Mouse (Mus musculus) retina, postnatal 1 day (tissue): ENCODE data around the gene Prpf6.
A peak's percentile ranks its signal among the peaks of the same experiment; 100 is the strongest.

Source experiments
- DNase-seq: peaks from one replicate; pipeline ENCODE4 v3.0.0-alpha.2; 2012

Gene Prpf6

DNA sequence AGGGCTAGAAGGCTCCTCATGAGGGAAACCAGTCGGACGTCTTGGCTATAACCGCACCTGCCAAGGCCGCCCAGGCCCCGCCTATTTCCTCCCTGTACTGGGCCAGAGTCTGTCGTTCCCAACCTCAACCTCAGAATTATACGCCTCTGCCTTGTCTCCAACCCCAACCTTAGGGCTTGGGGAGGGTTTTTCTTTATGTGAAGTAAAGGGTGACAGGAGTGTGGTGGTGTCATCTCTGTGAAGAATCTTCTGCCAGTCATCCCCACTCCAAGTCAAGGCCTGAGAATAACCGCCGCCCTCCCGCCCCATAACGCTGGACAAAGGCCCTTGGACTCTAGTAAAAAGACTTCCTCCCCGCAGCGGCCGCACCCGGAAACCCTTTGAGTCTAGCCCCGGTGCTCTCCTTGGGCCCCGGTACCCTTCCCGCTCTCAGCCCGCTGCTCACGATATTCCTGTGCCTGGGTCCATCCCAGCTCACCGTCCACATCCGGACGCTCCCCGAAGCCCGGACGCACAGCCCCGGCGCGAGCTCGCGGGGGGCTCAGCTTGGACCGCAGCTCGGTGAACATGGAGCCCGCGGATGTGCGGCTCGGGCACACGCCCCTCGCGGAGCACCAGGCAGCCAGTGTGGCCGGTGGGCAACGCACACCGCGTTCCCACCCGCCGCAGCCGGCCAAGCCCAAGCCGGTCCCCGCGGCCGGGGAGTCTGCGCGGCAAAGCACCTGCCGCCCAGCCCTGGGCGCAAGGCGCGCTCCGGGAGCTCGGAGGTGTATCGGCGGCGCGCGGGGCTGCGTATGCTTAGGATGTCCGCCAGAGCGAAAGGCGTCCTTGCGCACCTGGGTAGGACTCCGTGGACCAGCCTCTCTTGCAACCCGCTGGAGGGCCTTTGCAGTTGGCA is 7.0 kb downstream of the Prpf6 start, which contains the start of gene Samd10:
TSS of gene Samd10 (minus strand) at position 759 of the 898 bp plus-strand sequence.
- DNase-seq = peak; percentile 72

DNA sequence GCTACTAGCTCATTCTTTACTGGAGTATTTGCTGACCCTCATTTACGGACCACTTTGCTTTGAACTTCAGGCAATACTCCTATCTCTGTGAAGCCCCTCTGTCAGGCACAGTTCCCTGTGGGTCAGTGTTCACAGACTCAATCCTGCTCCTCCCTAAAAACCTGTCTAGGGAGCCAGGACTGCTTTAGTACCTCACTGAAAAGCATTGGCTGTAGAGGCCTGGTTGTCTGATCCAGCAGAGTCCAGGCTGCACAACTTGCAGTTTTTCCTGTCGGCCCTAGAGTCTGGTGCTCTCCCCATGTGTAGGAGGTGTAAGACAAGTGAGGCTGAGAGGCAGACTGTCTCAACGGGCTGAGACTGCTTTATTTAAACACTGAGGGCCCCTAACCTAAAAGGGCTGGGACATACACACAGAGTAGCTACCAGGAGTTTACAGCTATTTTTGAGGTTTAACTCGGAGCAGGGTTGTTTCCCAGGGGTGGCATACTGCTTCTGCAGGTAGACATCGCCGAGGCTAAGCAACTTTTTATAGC is 8.6 kb downstream of the Prpf6 start:
- no peak for DNase-seq

DNA sequence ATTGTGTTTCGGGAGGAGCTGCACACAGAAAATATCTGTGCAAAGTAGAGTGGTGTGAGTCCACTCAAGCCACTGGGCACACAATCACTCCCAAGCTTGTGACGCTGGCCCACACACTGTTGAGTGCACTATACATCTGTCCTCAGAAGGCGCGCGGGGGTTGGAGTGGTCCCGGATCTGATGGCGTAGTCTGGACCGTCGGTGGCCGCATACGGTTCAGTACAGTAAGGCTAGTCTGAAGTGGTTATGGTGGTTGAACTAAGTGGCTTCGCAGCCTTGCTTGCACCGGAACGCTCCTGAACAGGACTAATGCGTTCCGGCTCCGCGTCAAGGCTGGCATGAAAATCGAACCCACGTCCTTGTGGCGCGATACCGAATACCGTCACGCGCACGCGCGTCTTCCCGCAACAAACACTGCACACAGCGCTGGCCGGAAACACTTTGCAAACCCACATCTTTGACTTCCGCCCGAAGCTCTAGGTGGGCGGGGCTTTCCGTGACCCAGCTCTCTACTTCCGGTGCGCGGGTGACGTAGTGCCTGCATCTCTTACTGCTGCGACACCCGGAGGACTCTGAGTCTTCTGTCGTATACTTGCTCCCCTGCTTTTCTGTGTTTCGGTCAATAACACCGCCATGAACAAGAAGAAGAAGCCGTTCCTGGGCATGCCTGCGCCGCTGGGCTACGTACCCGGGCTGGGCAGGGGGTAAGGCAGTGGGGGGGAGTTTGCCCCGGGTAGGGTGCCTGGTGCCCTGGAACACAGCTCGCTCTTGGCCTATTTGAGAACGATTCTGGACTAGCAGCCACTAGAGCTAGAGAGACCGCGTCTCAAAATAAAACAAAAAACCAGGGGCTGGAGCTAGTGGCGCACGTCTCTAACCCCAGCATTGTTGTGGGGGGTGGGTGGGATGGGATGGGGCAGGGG is 9.4 kb downstream of the Prpf6 start:
- DNase-seq = peak; percentile 98

DNA sequence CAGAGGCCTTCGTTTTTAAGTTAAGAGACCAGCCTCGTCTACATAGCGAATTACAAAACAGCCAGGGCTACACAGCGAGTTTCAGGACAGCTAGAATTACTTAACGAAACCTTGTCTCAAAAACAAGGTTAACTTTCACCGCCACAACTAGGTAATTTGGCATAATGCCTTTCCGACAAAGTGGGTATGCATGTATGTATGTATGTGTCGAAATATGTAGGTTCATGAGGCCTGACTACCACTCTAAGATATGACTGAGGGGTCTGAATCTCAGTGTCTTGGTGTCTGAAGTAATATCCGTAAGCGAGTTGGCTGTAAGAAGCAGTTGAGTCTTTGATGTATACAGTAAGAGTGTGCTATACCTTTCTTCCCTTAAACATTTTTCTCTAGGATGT is 10.1 kb downstream of the Prpf6 start:
- DNase-seq = no peak

DNA sequence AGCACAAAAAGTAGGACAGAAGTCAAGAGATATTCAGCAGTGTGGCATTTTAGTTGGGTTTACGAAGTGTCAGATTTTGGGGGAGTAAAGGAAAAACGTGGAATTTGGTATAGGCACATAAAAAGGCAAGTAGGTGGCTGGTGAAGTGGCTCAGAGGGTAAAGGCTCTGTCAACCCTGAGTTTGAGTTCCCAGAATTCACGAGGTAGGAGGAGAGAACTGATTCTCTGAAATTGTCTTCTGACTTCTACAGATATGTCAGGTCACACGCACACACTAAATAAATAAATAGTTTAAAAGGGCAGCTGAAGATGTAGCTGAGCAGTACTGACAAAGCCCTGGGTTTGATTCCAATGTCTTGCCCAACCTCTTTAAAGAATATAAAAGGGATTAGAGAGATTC is 10.7 kb downstream of the Prpf6 start:
- DNase-seq = no peak

DNA sequence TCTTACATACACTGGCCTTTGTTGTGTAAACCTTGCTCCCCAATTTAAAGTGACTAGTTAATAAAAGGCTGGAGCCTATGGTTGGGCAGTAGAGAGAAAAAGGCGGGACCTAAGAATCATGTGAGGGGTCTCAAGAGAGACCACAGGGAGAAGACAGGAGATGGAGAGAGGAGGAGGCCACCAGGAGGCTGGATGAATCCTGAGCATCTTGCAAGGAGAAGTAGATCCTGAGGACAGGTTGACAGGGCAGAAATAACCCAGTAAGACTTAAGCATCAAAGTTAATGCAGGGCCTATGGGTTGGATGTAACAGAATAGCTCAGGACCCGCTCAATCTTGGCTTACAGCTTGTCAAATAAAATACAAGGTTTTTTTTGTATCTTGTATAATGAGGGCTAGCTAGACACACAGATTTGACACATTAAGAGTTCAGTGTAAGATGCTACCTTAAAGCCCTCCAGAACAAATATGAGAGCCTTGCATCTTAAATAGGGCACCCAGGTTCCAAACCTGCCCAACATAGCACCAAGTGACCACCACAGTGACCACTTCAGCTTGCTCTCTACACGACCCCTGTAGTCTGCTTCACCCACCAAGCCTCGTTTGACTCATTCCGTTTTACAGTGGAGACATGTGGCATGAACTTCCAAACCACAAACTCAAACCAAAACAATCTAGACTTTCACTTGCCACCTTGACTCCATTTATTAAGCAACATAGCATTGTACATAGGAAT is 27.3 kb downstream of the Prpf6 start:
- DNase-seq = no peak

DNA sequence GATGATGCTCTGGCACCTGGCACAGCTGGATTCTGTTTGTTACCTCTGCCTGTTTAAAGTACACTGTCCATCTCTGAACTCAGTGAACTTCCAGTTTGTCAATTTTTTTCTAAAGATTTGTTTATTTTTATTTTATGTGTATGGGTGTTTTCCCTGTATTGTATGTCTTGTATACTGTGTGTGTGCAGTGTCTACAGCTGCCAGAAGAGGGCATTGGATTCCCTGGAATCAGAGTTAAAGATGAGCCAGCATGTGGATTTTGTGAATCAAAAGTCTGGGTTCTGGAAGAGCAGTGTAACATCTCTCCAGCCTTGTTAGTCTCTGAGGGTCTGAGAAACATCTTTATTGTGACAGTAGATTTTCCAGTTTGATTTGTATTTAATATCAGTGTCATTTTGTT is 31.7 kb downstream of the Prpf6 start:
- peak; percentile 30 for DNase-seq

DNA sequence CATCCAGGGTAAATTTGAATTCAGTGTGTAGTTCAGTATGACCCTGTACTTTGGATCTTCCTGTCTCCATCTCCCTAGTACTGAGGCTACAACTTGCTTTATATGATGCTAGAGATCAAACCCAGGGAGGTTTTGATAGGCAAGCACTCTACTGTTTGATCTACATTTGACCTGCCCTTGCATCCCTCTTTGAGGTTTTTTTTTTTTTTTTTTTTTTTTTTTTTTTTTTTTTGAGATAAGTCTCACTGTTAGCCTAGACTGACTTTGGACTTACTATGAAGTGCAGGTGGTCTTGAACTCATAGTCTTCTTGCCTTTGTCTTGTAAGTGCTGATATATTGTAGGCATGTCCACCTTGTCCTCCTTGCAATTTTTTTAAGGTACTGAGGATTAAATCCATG is 36.8 kb downstream of the Prpf6 start:
- DNase-seq = no peak

DNA sequence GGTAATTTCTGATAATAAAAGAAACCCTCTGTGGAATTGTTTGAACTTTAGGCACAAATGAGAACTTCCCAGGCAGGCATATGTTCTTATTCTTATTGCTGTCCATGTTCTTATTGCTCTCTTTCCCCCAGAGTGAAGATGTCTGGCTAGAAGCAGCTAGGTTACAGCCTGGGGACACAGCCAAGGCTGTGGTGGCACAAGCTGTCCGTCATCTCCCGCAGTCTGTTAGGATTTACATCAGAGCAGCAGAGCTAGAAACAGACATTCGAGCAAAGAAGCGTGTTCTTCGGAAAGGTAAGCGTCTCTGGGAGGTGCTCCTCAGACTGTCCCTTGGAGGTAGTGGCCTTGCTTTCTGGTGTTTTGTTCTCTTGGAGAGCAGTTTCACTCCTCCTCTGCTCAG is 41.0 kb downstream of the Prpf6 start:
- DNase-seq = no peak

DNA sequence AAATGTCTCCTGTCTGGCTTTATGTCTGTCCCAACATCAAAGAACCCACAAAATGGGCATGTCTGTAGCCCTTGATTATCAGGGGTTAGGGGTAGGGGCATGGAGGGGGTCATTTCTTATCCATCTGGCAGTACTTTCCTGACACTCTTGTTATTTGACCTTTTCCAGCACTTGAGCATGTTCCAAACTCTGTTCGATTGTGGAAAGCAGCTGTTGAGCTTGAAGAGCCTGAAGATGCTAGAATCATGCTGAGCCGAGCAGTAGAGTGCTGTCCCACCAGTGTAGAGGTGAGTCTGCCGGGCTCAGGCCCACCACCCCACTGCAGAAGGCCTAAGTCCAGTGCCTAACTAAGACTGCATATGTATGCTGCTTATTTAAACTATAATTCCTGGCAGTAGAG is 44.2 kb downstream of the Prpf6 start:
- no peak for DNase-seq

DNA sequence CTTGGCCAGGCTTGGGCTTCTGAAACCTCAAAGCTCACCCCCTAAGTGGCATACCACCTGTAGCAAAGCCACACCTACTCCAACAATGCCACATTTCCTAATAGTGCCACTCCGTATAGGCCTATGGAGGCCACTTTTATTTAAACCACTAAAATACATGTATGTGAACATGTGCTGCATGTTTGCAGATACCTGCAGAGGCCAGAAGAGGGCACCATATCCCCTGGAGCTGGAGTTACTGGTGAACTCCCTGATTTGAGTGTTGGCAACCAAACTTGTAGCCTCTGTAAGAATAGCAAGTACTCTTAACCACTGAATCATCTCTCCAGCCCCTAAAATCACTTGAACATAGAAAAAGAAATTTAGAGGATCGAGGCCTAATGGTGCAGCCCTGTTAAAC is 52.7 kb downstream of the Prpf6 start:
- DNase-seq = peak; percentile 61

DNA sequence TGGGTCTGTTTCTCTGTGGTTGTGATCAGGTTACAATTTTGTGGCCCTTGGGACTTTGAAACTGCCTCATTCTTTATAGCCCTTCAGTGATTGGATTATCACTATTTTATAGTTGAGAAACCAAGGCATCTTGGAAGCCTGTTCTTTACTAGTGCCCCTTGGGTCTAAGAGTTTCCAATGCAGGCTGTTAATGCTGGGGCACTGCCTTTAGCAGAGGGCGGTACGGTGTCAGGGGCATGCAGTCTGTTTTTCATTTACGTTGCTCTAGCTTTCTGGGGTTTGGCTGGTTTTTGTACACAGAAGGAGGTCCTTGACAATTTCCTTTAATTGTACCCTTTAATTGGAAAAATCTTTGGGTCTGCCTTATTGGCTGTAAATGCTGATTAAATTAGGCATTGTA is 54.0 kb downstream of the Prpf6 start:
- DNase-seq = no peak

DNA sequence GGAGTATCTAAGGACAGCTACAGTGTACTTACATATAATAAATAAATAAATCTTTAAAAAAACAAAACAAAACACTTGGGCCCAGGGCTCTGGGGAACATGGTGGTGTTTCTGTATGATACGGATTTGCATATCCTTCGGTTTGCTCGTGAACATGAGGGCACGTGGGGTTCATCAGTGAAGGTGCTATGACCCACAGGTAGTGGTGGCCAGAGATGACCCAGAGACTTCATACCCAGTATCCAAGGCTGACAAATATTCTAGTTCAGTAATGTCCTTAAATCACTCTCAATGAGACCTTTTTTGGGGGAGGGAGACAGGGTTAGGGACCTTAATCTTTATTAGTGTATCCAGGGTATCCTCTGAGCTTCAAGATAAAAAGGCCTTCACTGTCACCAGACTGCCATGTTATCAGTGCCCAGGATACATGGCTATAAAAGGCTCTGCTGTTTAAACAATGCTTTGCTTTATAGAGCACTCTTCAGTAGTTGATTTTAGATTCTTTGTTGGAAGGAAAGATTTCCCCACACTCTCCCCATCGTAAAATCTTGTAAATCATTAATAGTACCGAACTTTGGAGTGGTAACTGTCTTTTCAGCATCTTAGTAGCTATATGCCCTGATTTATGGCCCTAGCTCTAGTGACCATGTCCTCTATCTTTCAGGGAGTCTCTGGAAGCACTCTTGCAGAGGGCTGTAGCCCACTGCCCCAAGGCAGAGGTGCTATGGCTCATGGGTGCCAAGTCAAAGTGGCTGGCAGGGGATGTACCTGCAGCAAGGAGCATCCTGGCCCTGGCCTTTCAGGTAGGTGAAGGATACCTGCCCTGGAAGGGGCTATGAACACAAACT is 55.2 kb downstream of the Prpf6 start:
- DNase-seq = no peak

DNA sequence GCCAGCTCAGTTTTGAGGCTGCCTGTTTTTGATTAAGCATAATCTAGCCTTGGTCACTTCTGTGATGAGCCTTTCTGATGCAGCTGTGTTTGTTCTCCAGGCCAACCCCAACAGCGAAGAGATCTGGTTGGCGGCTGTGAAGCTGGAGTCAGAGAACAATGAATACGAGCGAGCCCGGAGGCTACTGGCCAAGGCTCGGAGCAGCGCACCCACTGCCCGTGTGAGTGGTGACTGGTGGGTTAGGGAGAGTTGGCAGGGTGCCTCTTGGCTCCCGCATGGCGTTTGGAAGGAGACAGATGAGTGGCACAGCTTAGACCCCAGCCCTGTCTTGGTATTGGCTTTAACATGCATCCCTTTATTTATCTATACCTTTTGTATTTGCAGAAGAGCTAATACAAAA is 57.3 kb downstream of the Prpf6 start:
- no peak for DNase-seq

DNA sequence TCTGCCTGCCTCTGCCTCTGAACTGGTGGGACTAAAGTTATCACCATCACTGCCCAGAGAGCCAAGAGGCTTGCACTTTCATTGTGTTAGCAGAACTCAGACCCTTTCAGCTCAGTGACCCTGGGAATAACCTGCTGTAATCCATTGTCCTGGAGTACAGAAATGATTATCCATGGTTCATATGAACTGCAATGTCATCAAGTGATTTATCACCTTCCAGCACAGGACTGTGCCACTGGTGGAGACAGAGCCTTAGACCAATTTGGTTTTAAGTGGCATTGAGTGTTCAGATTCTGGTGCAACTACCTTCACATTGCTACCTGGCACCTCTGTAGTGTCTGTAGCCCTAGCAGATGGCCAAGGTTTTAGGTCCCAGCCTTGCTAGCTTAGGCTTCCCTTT is 61.4 kb downstream of the Prpf6 start:
- no peak for DNase-seq

DNA sequence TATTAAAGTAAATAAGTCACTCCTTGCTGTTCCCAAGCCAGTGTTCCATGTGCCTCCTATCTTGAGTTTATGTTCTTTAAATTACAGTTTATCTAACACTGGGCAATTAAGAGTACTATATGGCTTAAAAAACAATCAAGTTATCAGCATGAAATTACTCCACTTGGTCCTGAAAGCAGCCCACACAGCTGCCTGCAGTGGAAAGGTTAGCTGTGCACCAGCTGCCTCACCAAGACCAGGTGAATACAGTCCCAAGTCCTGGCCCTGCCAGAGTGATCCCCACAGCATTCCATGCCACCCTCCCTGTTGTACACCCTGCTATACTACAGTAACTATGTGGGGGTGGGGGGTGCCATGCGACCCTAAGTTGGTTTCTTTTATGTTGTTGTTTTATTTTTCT is 61.9 kb downstream of the Prpf6 start:
- no peak for DNase-seq

DNA sequence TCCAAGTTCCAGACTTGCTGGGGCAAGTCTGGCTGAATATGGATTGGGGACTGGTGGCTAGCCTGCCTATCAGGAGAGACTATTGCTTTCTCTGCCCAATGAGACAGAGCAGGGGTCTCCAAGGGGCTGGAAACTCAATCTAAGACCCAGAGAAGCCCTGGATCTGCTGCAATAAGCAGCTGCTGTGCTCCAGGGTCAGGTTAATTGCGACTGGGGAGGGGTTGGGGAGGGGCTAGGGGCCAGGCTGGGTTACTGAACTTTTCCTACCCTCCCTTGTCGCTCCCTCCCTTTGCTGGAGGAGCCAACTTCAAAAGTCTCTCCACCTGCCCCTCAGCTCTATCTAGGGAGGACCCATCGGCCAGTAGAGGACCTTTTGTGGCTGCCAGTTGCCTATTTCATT is 65.1 kb downstream of the Prpf6 start, which contains the start of gene Gm29797:
TSS of gene Gm29797 (plus strand) at position 301 of the 400 bp plus-strand sequence.
- DNase-seq = no peak

DNA sequence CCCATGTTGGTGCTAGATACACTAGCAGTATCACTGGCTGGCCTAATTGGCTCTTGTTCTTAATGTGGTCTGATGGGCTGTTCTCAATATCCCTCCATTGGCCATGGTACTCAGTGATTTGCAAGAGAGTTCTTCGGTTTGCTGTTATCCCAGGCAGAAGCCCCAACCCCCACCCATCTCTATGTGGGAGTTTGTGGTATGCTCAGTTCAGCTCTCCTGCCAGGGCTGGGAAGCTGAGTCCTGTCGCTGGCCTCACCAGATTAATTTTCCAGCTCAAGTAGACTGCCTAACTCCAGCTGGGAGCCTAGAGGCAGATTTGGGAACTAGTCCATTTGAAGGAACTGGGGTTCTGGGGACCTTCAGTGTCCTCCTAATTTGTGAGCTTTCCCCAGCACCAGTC is 65.8 kb downstream of the Prpf6 start:
- DNase-seq = no peak

DNA sequence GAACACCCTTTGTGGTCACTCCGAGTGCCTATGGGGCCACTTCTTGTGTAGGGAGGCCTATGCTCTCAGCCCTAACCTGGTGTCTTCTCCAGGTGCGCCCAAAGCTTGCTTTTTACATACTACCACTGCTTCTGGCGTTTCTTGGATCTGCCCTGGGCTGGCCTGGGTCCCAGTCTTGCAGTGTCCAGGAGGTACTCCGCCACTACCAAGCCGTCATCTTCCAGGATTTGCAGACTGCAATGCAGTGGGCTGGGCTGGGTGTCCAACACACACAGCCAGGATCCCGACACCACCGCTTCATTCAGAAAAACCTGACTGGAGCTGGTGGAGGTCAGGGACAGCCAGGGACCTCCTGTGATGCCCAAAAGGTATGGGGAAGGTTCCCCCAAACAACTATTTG is 66.9 kb downstream of the Prpf6 start:
- no peak for DNase-seq

DNA sequence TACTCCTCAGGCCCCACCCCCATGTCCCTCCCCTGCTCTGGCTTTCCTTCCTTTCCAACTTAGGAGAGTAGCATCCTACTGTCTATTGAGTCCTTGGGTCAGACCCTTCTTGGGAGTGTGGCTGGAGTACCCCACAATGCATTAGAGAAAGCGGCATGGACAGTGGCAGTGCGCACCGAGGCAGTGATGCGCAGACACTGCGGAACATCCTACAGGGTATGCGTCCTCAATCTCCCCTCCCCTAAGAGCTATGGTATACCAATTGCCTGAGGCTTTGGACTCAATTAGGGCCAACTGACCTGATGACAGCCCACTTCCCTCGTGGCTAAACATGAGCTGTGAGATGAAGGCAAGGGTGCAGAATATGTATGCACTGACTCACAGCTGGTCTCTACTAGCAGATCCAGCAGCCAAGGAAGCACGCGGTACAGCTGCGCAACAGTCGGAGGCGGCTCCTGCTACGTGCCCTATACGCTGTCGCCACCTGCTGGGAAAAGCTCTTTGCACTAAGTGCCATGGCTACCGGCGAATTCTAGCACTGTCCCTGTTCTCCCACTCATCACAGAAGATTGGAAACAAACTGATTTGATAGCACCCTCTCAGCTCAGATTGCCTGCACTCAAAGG is 67.4 kb downstream of the Prpf6 start:
- DNase-seq = peak; percentile 55

DNA sequence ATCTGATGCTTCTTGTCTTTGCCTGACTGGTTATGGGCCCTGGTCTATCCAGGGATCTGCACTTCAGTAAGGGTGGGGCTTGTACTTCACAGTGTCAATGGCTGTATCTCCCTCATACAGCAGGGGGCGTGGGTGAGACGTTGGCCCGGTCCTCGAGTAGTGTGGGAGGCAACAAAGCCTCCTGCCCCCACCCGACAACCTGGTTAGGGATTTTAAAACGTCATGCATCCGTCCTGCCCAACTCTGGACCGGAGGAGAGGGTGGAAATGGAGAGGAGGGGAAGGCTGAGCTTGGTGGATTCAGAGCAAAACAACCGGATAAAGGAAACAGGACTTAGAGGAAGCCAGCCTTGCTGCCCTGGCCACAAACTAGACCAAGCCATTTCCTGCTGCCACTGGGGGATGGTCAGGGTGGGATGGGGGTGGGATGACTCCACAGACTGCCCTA is 68.0 kb downstream of the Prpf6 start:
- DNase-seq = peak; percentile 78
